Mouse (Mus musculus) telencephalon, adult 2 months (tissue): Measurements from ENCODE around the gene Gm28729.
"Not testable (repeated sequence)": the region's sequence is repeated elsewhere in the genome, so short reads cannot be mapped to it uniquely, and the experiment has no call there.

Experiments used
- DNase-seq: peaks from one replicate; pipeline ENCODE4 v3.0.0-alpha.2; 2011; ENCODE audit warnings: low read depth, low spot score

Gene Gm28729

GRCm38 (mm10) chr9:96521574-96521973 lies 3.5 kb downstream of the Gm28729 start:
- not testable (repeated sequence) for DNase-seq

DNA sequence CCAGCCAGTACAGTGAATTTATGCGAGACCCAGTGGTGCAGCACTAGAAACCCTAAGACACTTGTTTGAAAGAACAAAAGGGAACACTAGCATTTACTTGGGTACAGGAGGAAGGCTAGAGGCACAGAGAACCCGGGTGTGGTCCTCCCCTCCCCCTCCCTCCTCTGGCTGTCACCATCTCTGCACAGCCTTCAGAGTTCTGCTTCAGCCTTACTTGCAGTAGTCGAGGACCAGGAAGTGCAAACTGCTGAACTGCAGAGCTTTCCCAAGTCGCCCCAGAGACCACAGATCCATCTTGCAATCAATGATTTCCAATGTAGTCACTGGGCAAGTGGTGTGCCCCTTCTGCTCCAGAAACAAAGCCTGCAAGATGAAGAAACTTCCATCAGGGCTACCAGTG lies 7.6 kb downstream of the Gm28729 start:
- DNase-seq: no peak

- no peak for DNase-seq
Measured at GRCm38 (mm10) chr9:96516806-96517205, 8.3 kb downstream of the Gm28729 start.

DNA sequence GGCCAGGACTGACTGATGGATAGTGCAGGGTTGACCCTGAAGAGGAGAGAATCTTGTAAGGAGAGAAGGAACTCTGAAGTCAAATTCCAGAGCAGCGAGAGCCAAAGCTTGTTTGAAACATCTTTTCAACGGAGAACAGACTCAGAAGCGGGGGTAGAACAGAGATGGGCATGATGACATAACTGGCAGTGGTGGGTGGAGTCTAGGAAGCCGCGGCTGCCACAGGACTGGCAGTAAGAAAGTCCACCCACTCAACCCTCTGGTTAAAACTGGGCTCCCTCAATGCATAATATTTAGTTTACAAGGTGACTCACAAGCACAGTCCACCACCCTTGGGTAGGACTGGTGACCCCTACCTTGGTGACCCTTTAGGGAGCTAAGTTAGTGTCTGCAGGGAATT lies 9.3 kb downstream of the Gm28729 start:
- DNase-seq: peak; percentile 62

GRCm38 (mm10) chr9:96514278-96514677 lies 10.8 kb downstream of the Gm28729 start:
- no peak for DNase-seq

DNA sequence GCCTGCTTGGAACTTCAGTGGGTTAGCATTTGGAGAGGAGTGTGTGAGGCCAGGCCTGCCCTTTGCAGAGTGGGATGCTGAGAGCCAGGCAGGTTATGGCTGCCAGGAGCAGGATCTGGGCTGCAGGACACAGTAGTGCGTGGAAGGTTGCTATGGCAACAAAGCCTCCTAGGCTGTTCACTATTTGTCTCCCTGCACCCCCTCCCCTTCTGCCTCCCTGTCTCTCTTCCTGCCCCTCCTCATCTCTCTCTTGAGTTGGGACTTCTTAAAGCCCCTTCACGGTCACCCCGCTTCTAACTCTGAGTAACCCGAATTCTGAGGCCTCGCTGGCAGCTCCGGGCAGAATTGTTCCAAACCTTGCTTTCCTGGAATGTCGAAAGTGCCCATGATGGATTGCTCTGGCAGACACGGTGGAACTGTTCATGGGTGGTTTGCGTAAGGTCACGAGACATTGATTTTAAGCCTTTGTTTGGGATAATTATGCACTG lies 19.0 kb downstream of the Gm28729 start:
- DNase-seq: no peak

DNA sequence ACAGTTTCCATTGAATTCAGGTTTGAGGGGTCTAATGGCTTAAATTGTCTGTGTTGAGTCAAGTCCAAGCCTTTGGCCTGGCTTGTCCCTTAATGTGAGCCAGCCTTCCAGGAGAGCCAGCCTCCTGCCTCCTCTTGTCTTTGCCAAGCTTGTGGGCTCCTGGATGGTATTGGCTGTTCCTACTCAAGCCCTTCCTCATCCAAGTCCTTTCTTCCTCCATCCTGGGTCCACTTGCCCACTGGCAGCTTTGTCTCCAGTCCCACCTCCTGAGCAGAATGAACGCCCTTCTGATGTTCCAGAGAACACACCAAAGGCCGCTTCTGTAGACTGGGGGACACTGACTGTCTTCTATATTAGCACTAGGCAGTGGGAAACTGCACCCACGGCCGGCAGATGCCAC lies 19.9 kb downstream of the Gm28729 start:
- DNase-seq: no peak

- no peak for DNase-seq
Measured at GRCm38 (mm10) chr9:96504116-96504895, 20.8 kb downstream of the Gm28729 start.

- peak; percentile 32 for DNase-seq
Measured at GRCm38 (mm10) chr9:96502856-96503610, 22.0 kb downstream of the Gm28729 start.

GRCm38 (mm10) chr9:96501217-96501616 lies 23.8 kb downstream of the Gm28729 start:
- DNase-seq: no peak

DNA sequence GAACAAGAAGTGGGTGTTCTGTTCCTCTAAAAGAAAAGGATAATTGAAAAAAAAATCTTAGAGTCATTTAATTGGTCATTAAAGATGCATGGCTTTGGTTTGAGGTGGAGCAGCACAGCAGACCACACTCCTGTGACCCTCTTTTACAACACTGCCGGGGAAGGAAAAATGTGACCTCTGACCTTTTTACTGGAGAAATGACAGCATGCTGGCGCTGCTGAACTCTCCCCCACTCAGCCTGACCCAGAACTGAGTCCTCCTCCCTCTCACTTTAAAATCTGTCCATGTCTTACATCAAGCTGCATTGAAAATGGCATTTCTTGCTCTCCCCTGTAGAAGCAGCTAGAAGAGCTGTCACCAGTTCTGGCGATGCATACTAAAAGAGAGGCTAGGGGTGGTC lies 31.9 kb downstream of the Gm28729 start:
- DNase-seq: no peak

- DNase-seq: no peak
Measured at GRCm38 (mm10) chr9:96491810-96492209, 33.3 kb downstream of the Gm28729 start.

GRCm38 (mm10) chr9:96487869-96488268 lies 37.2 kb downstream of the Gm28729 start:
- DNase-seq: not testable (repeated sequence)

DNA sequence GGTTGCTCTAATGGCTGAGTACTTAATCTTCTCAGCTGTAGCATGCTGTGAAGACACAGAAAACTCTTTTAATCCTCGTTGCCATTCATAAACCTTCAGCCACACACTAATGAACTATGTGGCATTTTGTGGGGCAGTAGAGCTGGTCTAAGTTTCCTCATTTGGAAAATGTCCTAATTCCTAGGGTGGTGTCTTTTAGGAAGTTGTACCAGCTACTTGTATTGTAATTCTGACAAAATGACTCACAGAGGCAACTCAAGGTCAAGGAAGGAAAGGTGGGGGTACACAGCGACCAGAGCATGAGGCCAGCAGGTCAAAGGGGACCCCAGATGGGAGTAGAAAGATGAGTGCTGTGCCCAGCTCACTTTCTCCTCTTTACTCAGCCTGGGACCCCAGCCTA lies 41.4 kb downstream of the Gm28729 start:
- no peak for DNase-seq

GRCm38 (mm10) chr9:96483028-96483427 lies 42.0 kb downstream of the Gm28729 start:
- DNase-seq: no peak

DNA sequence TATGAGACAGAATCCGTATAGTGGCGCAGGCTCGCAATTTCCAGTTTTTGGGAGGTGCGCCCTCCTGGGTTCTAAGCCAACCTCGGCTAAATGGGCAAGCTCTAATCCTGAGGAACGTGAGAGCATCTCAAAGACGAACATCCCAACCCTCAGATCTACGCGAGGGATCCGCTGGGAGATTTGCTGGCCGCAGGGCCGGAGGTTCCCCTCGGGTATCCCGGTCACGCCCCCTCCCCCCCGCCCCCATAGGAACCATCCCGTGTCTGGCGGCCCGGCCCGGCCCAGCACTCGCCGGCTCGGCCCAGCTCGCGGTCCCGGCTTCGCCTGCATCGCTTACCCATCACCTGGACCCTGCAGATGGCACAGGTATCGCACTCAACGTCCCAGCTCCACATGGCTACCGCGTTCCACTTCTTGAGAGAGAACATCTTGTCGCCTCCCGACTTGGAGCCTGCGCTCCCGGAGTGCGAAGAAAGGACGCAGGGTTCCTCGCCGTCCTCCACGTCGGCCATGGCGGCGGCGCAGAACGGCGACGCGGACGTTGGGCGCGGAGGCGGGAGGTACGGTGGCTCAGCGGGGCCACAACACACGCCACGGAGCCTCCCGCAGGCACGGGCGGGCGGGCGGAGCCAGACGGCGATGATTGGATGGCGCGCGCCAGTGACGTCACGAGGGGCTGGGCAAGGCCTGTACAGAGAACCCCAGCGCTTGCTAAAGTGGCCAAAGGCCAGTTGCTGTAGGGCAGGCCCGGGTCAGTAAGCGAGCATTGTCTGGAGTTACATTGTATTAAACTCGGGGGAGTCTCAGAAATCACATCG lies 46.8 kb downstream of the Gm28729 start, which contains the start of gene Rnf7:
Gene Rnf7, minus strand, starts transcription at position 605 of the 818 bp plus-strand sequence.
- peak; percentile 92 for DNase-seq

DNA sequence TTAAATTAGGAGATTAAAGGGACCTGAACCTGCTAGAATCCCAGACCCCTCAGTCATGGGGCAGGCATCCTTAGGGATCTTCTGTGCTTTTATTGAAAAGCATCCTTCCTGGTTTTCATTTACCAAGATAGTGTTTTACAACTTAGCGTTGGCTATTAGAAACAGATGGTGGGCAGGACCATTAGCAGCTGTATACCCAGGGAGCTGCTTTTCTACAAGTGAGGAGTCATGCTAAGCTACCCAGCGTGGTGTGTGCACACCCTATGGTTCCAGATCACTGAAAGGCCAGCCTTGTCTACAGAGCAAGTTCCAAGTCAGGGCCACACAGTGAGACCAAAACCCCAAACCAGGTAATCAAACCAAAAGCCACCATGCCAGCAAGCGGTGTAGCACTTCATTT lies 52.7 kb downstream of the Gm28729 start:
- DNase-seq: no peak

GRCm38 (mm10) chr9:96471681-96472080 lies 53.4 kb downstream of the Gm28729 start:
- peak; percentile 46 for DNase-seq

- no peak for DNase-seq
Measured at GRCm38 (mm10) chr9:96470266-96470974, 54.6 kb downstream of the Gm28729 start.

DNA sequence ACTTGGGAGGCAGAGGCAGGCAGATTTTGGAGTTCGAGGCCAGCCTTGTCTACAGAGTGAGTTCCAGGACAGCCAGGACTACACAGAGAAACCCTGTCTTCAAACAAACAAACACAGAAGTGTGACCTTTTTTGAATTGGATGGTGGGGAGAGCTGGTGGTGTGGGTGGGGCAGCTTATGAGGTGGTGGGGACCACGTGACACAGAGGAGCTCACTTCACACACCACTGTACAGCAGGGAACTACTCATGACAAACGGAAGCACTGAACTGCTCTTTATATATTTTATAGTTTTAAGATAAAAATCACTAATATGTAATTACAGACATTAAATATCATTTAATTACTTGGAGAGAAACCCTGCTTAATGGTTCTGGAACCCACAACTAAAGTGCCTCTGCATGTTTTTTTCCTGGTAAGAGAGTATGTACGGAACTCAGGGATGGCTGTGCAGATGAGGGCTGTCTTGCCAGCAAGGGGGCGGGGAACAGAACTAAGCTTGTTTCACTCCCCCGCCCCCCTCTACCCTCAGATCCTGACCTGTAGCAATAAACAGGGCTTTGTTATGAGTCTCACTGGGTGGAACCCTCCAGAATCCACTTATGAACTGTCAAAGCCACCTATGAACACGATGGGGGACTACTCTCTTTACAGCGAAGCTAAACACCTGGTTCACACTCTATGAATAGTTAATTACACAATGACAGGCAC lies 55.4 kb downstream of the Gm28729 start:
- DNase-seq: peak; percentile 18

DNA sequence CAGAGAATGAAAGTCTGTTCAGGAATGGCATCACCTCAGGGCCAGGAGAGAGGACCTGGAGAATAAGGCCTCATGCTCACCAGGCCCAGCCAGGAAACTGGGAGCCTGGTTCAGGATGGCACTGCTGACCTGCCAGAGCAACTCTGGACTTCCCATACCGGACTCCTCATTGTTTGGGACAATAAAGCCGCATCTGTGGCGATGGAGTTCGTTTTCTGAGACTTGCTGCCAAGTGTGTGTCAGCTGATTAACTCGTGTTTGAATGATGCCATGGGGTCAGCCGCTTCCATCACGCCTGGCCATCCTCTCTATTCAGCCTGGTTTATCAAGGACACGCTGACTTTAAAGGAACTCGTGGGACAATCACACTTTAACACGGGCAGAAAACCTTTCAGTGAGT lies 61.4 kb downstream of the Gm28729 start:
- DNase-seq: peak; percentile 72
